Mouse (Mus musculus) lung, postnatal 0 days (tissue): ENCODE measurements around the gene Inpp5a. TPM values are rescaled to one million over a fixed set of nuclear protein-coding genes. Genes with fewer than 3 reads are reported as not detected.

Experiments used
- ATAC-seq: fragments of 200-750 bp; cut with Nextera tagmentation; 2 replicates; pipeline ENCODE4 v1.8.0; 2017; ENCODE audit warnings: moderate library complexity
- DNase-seq: peaks from one replicate; pipeline ENCODE4 v3.0.0-alpha.2; 2016; ENCODE audit warnings: low spot score
- H3K27ac ChIP-seq: fragments of 300-500 bp; sonication (generic); 2 replicates; pipeline ENCODE4 v1.5.1; 2014; ENCODE audit warnings: antibody characterized with exemption, mild to moderate bottlenecking, low read length, mixed read lengths
- H3K27me3 ChIP-seq: fragments of 300-500 bp; sonication (generic); replicated peaks from 2 replicates; pipeline ENCODE4 v1.6.1; 2014; ENCODE audit warnings: low read length, mixed read lengths; ENCODE audit not compliant: insufficient read depth
- H3K36me3 ChIP-seq: fragments of 300-500 bp; sonication (generic); 2 replicates; pipeline ENCODE4 v1.6.1; 2014; ENCODE audit warnings: low read length, mixed read lengths; ENCODE audit not compliant: insufficient read depth
- H3K4me1 ChIP-seq: fragments of 300-500 bp; sonication (generic); 2 replicates; pipeline ENCODE4 v1.6.1; 2014; ENCODE audit warnings: antibody characterized with exemption, low read depth, low read length, mixed read lengths; ENCODE audit not compliant: insufficient read depth
- H3K4me2 ChIP-seq: fragments of 300-500 bp; sonication (generic); replicated peaks from 2 replicates; pipeline ENCODE4 v1.6.1; 2014; ENCODE audit warnings: low read depth, mild to moderate bottlenecking, low read length, moderate library complexity, mixed read lengths
- H3K4me3 ChIP-seq: fragments of 300-500 bp; sonication (generic); 2 replicates; pipeline ENCODE4 v1.5.1; 2014; ENCODE audit warnings: low read depth, low read length
- H3K9ac ChIP-seq: fragments of 300-500 bp; sonication (generic); replicated peaks from 2 replicates; pipeline ENCODE4 v1.6.1; 2014; ENCODE audit warnings: low read depth, mild to moderate bottlenecking
- H3K9me3 ChIP-seq: fragments of 300-500 bp; sonication (generic); 2 replicates; pipeline ENCODE4 v1.6.1; 2016; ENCODE audit warnings: low read length, mixed read lengths
- CTCF ChIP-seq: IDR thresholded peaks from 2 replicates; pipeline ENCODE4 v1.5.1; 2016; ENCODE audit warnings: antibody characterized with exemption, mild to moderate bottlenecking
- EP300 ChIP-seq: IDR thresholded peaks from 2 replicates; pipeline ENCODE4 v1.6.1; 2016; ENCODE audit warnings: antibody characterized with exemption, mild to moderate bottlenecking, control low read depth
- WGBS: fragments of 180-500 bp; shearing (Covaris S2); extraction: QIAGEN DNeasy Blood & Tissue Kit; methylation state at CpG from one replicate; pipeline ENCODE4 v1.1.7; 2014; 5-methylcytosine and 5-hydroxymethylcytosine counted together
- polyA plus RNA-seq: library from polyadenylated mRNA; unstranded; fragments of >200 nt; fragmentation: Nextera tagmentation; extraction: Ambion mirVana; gene quantifications from 2 replicates; pipeline ENCODE4 v1.2.1, GENCODE M21; 2015

The Inpp5a gene
- polyA plus RNA-seq, 1 experiment from 2014 or later, result 41.3 TPM

DNA sequence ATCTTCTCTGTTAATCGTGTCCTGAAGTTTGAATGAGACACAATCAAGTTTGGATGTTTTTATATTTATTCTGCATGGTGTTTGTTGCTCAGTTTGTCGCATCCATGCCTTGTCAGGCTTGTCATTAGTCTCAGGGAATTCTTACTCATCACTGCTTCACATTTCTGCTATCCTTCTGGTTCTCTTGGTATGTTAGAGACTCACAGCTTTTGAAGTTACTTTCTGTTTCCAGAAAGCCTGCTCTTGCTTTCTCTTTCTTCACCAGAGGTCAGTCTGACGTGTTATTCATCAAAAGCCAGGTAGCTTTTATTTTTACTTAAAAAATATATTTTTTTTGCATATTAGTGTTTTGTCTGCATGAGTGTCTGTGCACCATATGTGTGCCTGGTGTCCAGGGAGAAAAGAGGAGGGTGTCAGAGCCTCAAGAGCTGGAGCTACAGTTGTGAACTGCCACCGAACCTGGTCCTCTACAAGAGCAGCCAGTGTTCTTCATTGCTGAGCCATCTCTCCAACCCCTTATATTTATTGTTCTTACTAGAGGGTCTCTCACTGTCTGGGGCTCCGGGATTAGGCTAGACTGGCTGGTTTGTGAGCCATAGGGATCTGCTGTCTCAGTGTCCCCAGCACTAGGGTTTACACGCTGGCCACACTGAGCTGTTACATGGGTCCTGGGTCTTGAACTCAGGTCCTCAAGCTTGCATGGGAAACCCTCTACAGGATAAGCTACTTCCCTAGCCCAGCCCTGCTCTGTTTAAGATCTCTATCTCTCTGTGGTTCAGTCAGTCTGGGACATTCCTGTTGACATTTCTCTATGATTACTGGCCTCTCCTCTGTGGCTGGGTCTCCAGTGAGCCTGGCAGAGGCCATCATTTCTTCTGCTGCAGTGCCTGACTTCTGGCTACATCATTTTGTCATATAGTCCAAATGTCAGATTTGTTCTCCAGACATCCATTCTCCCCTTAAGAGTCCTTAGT, 51.3 kb downstream of the Inpp5a start:
- no peaks in the 10 kb centered on the region for H3K9me3 ChIP-seq
- H3K27me3 ChIP-seq, result no peaks in the 10 kb centered on the region
- 65% methylated on average over 6 of the region's 6 CpGs for WGBS
- no peak for TF ChIP-seq CTCF
- no peak for TF ChIP-seq EP300
- DNase-seq (no peak), ATAC-seq (peak; percentile 56; the same call in 1 of the 2 replicates)
- H3K4me3 ChIP-seq, result no peak overlapping the region
- H3K4me2 ChIP-seq, result no peak overlapping the region
- H3K9ac ChIP-seq, result no peak overlapping the region
- H3K27ac ChIP-seq, result peak overlapping the region; percentile 75; the same call in 1 of the 2 replicates
- H3K4me1 ChIP-seq, result peaks cover 57% of the 10 kb centered on the region
- no peaks in the 10 kb centered on the region for H3K36me3 ChIP-seq

- Histone ChIP-seq H3K4me1 (peaks cover 57% of the 10 kb centered on the region), H3K9me3 (no peaks in the 10 kb centered on the region), H3K36me3 (no peaks in the 10 kb centered on the region), H3K4me3 (no peak overlapping the region), H3K9ac (no peak overlapping the region), H3K4me2 (no peak overlapping the region), H3K27ac (peak overlapping the region; percentile 75), H3K27me3 (no peaks in the 10 kb centered on the region)
- DNase-seq, result no peak
- TF ChIP-seq CTCF (no peak), EP300 (no peak)
- WGBS, result 35% methylated on average over 5 of the region's 5 CpGs
- ATAC-seq, result no peak
Observed at GRCm38 (mm10) chr7:139441022-139441421, 52.1 kb downstream of the Inpp5a start.

DNA sequence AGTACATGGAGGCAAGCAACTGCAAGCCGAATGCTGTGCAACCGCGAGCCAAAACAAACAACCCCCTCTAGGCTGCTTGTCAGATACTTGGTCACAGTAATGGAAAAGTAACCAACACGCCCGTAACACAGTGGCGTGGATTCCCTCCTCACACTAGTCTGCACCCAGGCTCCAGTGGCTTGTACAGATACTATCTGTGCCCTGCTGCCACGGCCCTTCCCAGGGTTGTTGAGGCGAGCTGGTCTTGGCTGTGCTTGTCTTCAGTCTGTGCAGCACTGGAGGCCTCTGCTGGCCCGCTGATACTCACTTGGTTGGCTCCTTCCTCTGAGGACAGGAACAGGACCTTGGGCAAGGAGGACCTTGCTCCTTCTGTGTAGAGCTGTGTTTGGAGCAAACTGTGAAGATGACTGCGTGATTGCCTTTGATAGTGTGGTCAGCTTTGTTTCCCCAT, 52.9 kb downstream of the Inpp5a start:
- no peak for TF ChIP-seq EP300
- TF ChIP-seq CTCF, result peak; percentile 45; the same call in 1 of the 2 replicates
- no peaks in the 10 kb centered on the region for H3K9me3 ChIP-seq
- H3K4me3 ChIP-seq, result no peak overlapping the region
- WGBS, result 35% methylated on average over 10 of the region's 10 CpGs
- H3K4me2 ChIP-seq, result no peak overlapping the region
- ATAC-seq, result peak; percentile 53
- H3K4me1 ChIP-seq, result peaks cover 50% of the 10 kb centered on the region
- DNase-seq, result peak; percentile 37
- H3K27ac ChIP-seq, result peak overlapping the region; percentile 75
- no peaks in the 10 kb centered on the region for H3K27me3 ChIP-seq
- no peaks in the 10 kb centered on the region for H3K36me3 ChIP-seq
- no peak overlapping the region for H3K9ac ChIP-seq

- H3K4me1 ChIP-seq, result peaks cover 27% of the 10 kb centered on the region
- H3K27ac ChIP-seq, result no peak overlapping the region
- 60% methylated on average over 8 of the region's 8 CpGs for WGBS
- no peaks in the 10 kb centered on the region for H3K27me3 ChIP-seq
- no peak overlapping the region for H3K4me2 ChIP-seq
- H3K9me3 ChIP-seq, result no peaks in the 10 kb centered on the region
- no peak for TF ChIP-seq CTCF
- TF ChIP-seq EP300, result no peak
- no peak for DNase-seq
- H3K9ac ChIP-seq, result no peak overlapping the region
- ATAC-seq, result no peak
- no peak overlapping the region for H3K4me3 ChIP-seq
- no peaks in the 10 kb centered on the region for H3K36me3 ChIP-seq
Observed at GRCm38 (mm10) chr7:139445621-139446020, 56.7 kb downstream of the Inpp5a start.

DNA sequence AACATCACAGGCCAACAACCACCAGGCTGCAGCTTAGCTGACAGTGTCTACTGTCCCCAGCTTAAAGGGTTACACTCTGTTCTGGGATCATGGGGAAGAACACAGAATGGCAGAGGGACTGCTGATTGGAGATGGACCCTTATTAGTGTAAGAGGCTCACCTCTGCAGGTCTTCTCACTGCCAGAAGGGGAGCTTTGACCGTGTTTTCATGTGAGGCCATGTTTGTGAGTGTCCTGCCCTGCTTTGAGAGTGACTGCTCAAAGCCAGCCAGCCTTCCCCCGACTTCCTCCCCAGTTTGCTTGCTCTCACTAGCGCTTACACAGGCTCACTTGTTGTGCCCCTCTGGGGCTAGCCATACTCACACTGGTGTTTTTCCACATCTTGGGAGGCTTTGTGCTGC, 58.5 kb downstream of the Inpp5a start:
- Histone ChIP-seq H3K4me2 (no peak overlapping the region), H3K4me3 (no peak overlapping the region), H3K9ac (no peak overlapping the region), H3K9me3 (no peaks in the 10 kb centered on the region), H3K27ac (no peak overlapping the region), H3K36me3 (no peaks in the 10 kb centered on the region), H3K27me3 (no peaks in the 10 kb centered on the region), H3K4me1 (peaks cover 19% of the 10 kb centered on the region; the same call in 1 of the 2 replicates)
- WGBS, result 60% methylated on average over 3 of the region's 3 CpGs
- no peak for TF ChIP-seq CTCF
- no peak for TF ChIP-seq EP300
- no peak for DNase-seq
- ATAC-seq, result no peak

DNA sequence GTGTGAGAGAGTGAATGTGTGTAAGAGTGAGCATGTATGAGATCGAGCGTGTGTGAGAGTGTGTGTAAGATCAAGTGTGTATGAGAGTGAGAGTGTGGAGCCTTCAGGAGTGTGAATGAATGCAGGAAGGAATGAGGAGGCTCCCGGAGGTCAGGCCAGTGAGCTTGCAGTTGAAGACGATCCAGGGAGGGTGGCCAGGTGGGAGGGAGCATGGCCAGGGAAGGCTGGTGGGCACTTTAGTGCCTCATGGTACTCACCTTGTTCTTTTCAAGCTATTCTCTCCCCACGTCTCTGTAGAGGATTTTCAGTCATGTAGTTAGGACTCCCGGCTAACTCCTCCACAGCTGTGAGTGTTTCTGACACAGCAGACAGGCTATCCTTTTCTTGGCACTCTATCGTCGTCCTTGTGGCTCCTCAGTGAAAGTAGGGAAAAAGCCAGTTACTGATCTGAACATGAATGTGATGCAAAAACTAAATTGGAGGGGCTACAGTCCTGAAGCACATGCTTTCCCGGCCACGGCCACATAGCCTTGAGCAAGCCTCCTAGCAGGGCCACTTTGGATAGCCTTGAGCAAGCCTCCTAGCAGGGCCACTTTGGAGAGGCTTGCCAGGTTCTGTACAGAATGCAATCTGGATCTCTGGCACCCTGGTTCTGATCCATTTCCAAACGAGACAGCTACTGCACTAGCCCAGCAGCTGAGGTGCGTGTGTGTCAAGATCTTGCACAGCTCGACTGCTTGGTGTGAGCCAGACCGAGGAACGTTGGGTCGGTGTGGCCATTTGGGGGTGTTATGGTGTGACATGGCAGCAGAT, 61.5 kb downstream of the Inpp5a start:
- Histone ChIP-seq H3K4me2 (no peak overlapping the region), H3K9me3 (no peaks in the 10 kb centered on the region), H3K27me3 (no peaks in the 10 kb centered on the region), H3K4me1 (peaks cover 11% of the 10 kb centered on the region; the same call in 1 of the 2 replicates), H3K36me3 (no peaks in the 10 kb centered on the region), H3K27ac (no peak overlapping the region), H3K9ac (no peak overlapping the region), H3K4me3 (no peak overlapping the region)
- 63% methylated on average over 16 of the region's 16 CpGs for WGBS
- no peak for ATAC-seq
- DNase-seq, result peak; percentile 33
- no peak for TF ChIP-seq EP300
- TF ChIP-seq CTCF, result no peak
